Mouse (Mus musculus): ENCODE data around the gene Btbd35f23.
"Not testable (repeated sequence)": the region's sequence is repeated elsewhere in the genome, so short reads cannot be mapped to it uniquely, and the experiment has no call there.

Btbd35f23 gene

DNA sequence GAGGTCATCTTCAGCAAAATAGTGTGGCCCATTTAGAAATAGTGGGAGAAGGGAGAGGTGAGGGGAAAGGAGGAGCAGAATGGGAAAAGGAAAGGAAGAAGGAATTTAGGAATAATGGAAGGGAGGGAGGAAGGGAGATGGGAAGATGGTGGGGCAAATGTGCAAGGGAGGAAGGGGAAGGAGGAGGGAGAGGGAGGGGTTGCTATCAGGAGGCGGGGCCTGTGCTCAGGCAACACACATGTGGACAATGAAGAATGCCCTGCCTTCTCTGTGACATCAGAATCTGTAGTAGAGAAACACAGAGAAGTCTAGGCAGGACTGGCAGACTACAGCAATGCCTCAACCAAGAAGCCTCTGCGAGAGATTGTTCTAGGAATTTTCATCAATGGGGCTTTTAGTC is at the start of gene Btbd35f23:
Gene Btbd35f23, plus strand, starts transcription at position 301 of the 400 bp plus-strand sequence.
- not testable (repeated sequence) for DNase-seq (ENCODE audit: low spot score)
